Mouse (Mus musculus) cortical plate, adult 2 months (tissue): ENCODE results near the gene Lrrc32.

Experiments
- CTCF ChIP-seq: fragments of 200-500 bp; IDR thresholded peaks from 2 replicates; pipeline ENCODE4 v1.5.1; 2011; ENCODE audit warnings: mild to moderate bottlenecking, control low read depth, low read length; ENCODE audit not compliant: insufficient read depth; ENCODE audit errors: extremely low read depth
- POLR2A ChIP-seq: fragments of 200-500 bp; IDR thresholded peaks from 2 replicates; pipeline ENCODE4 v1.6.1; 2011; ENCODE audit warnings: mild to moderate bottlenecking, low read length, control low read depth; ENCODE audit not compliant: insufficient read depth; ENCODE audit errors: extremely low read depth

DNA sequence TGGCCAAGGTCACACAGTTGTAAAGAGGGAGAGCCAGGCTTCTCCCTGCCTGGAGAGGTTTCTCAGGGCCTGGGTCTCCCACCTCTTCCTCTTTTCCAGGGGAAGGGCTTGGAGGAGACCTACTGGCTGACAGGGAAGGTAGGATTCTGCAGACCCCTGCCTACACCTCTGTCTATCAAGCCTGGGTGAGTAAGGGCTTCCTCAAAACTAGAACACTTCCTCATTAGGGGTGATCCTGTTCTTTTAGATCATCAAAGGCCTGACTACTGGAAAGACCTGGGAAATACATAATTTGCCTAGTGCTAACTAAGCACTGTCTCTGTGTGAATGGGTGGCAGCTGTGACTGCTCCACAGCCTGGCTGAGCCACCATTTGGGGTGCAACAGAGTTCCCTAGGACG, 14.5 kb upstream of the Lrrc32 start:
- TF ChIP-seq POLR2A (no peak), CTCF (no peak)
